Mouse (Mus musculus) small intestine, adult 2 months (tissue): Measurements from ENCODE around the gene E2f4. TPM values are rescaled to one million over a fixed set of nuclear protein-coding genes. Genes with fewer than 3 reads are reported as not detected.
A peak's percentile ranks its signal among the peaks of the same experiment; 100 is the strongest.

Experiments used
- H3K27ac ChIP-seq: fragments of 200-500 bp; 2 replicates; pipeline ENCODE4 v1.5.1; 2012; ENCODE audit warnings: low read depth, low read length, control low read depth, inconsistent platforms; ENCODE audit not compliant: insufficient read depth
- H3K27me3 ChIP-seq: fragments of 200-500 bp; 2 replicates; pipeline ENCODE4 v1.6.1; 2012; ENCODE audit warnings: mild to moderate bottlenecking, moderate library complexity, low read length, inconsistent platforms; ENCODE audit not compliant: control insufficient read depth, insufficient read depth
- H3K36me3 ChIP-seq: fragments of 200-500 bp; 2 replicates; pipeline ENCODE4 v1.6.1; 2012; ENCODE audit warnings: mild to moderate bottlenecking, low read length, control low read depth, inconsistent platforms; ENCODE audit not compliant: control insufficient read depth, insufficient read depth
- H3K4me1 ChIP-seq: fragments of 200-500 bp; 2 replicates; pipeline ENCODE4 v1.6.1; 2012; ENCODE audit warnings: low read length, inconsistent platforms, mixed read lengths; ENCODE audit not compliant: control insufficient read depth, insufficient read depth, insufficient read length
- H3K4me3 ChIP-seq: fragments of 200-500 bp; 2 replicates; pipeline ENCODE4 v1.5.1; 2012; ENCODE audit warnings: low read depth, mild to moderate bottlenecking, control low read depth, inconsistent platforms, low read length, moderate library complexity
- CTCF ChIP-seq: fragments of 200-500 bp; IDR thresholded peaks from 2 replicates; pipeline ENCODE4 v1.5.1; 2012; ENCODE audit warnings: low read depth, mild to moderate bottlenecking, control low read depth, inconsistent platforms, low read length, moderate library complexity, mixed read lengths; ENCODE audit not compliant: insufficient replicate concordance, insufficient read length; ENCODE audit errors: extremely low read depth
- POLR2A ChIP-seq: fragments of 200-500 bp; IDR thresholded peaks from 2 replicates; pipeline ENCODE4 v1.6.1; 2012; ENCODE audit warnings: low read depth, mild to moderate bottlenecking, control low read depth, inconsistent platforms, low read length, moderate library complexity
- WGBS: fragments of 180-500 bp; shearing (Covaris S2); methylation state at CpG from one replicate; pipeline ENCODE4 v1.1.7; 2018; 5-methylcytosine and 5-hydroxymethylcytosine counted together
- polyA plus RNA-seq: library from polyadenylated mRNA; depleted of rRNA; stranded (reverse); fragments of >200 nt; gene quantifications from 2 replicates; pipeline ENCODE4 v1.2.3, GENCODE M21; 2012

Gene E2f4
- polyA plus RNA-seq, 1 experiment: 152 TPM

- 26% methylated on average over 8 of the region's 8 CpGs for WGBS
- Histone ChIP-seq H3K4me1 (peaks cover 30% of the 10 kb centered on the region), H3K36me3 (no peaks in the 10 kb centered on the region), H3K4me3 (no peak overlapping the region), H3K27me3 (peaks cover 3% of the 10 kb centered on the region; the same call in 1 of the 2 replicates), H3K27ac (peak overlapping the region; percentile 83)
- TF ChIP-seq POLR2A: no peak
- TF ChIP-seq CTCF: no peak
Measured at GRCm38 (mm10) chr8:105343791-105344574, 46.5 kb downstream of the E2f4 start.

- H3K4me3 ChIP-seq: no peak overlapping the region
- H3K27ac ChIP-seq: peak overlapping the region; percentile 83
- 17% methylated on average over 7 of the region's 7 CpGs for WGBS
- TF ChIP-seq POLR2A: no peak
- no peak for TF ChIP-seq CTCF
- peaks cover 11% of the 10 kb centered on the region; the same call in 1 of the 2 replicates for H3K27me3 ChIP-seq
- no peaks in the 10 kb centered on the region for H3K36me3 ChIP-seq
- H3K4me1 ChIP-seq: peaks cover 27% of the 10 kb centered on the region
Measured at GRCm38 (mm10) chr8:105345061-105345975, 47.9 kb downstream of the E2f4 start.

- H3K4me3 ChIP-seq: peak overlapping the region; percentile 77
- 3% methylated on average over 34 of the region's 34 CpGs for WGBS
- no peaks in the 10 kb centered on the region for H3K36me3 ChIP-seq
Measured at GRCm38 (mm10) chr8:105346611-105347427, 49.4 kb downstream of the E2f4 start.

GRCm38 (mm10) chr8:105347428-105348221 is 50.2 kb downstream of the E2f4 start, which contains the start of gene Fhod1:
TSS of gene Fhod1 (minus strand) at chr8:105347953.
- H3K27ac ChIP-seq: peak within 1 kb of the TSS; percentile 55
- no peaks in the 10 kb centered on the region for H3K36me3 ChIP-seq
- peaks cover 11% of the 10 kb centered on the region; the same call in 1 of the 2 replicates for H3K27me3 ChIP-seq
- WGBS: under 1% methylated on average over 53 of the region's 53 CpGs
- H3K4me3 ChIP-seq: peak within 1 kb of the TSS; percentile 77
- peaks cover 22% of the 10 kb centered on the region for H3K4me1 ChIP-seq
- TF ChIP-seq POLR2A (peak; percentile 87), CTCF (no peak)

More at GRCm38 (mm10) chr8:105346611-105347427, 49.4 kb downstream of the E2f4 start:
- Histone ChIP-seq H3K4me1 (peaks cover 22% of the 10 kb centered on the region), H3K27ac (peak overlapping the region; percentile 55), H3K27me3 (peaks cover 11% of the 10 kb centered on the region; the same call in 1 of the 2 replicates)
- TF ChIP-seq CTCF (peak; percentile 28; the same call in 1 of the 2 replicates), POLR2A (peak; percentile 65)

GRCm38 (mm10) chr8:105348450-105349095 is 51.1 kb downstream of the E2f4 start, which contains the start of gene Slc9a5:
TSS of gene Slc9a5 (plus strand) at chr8:105348843.
- TF ChIP-seq POLR2A (no peak), CTCF (no peak)
- Histone ChIP-seq H3K36me3 (no peaks in the 10 kb centered on the region), H3K4me3 (peak within 1 kb of the TSS; percentile 77), H3K27ac (peak within 1 kb of the TSS; percentile 55), H3K27me3 (peaks cover 11% of the 10 kb centered on the region; the same call in 1 of the 2 replicates), H3K4me1 (peaks cover 22% of the 10 kb centered on the region)
- under 1% methylated on average over 34 of the region's 34 CpGs for WGBS
